Mouse (Mus musculus) CH12.LX (cell line): ENCODE results near the gene Dnaja3.

ENCODE experiments used
- CHD1 ChIP-seq: IDR thresholded peaks from 2 replicates; pipeline ENCODE4 v1.6.1; 2012; ENCODE audit warnings: low read depth, low read length, improper control_type of control experiment, inconsistent platforms
- CTCF ChIP-seq, 2 experiments: IDR thresholded peaks in 1 of 2; conservative IDR thresholded peaks in 1 of 2; 2 replicates each; pipeline ENCODE4 v1.5.1; 2011 to 2012; ENCODE audit warnings: low read depth in 2 of 2, low read length in 2 of 2, improper control_type of control experiment in 1 of 2, inconsistent platforms in 1 of 2, mild to moderate bottlenecking in 1 of 2, moderate library complexity in 1 of 2
- EP300 ChIP-seq: IDR thresholded peaks from 2 replicates; pipeline ENCODE4 v1.6.1; 2011; ENCODE audit warnings: low read length, improper control_type of control experiment
- HCFC1 ChIP-seq: IDR thresholded peaks from 2 replicates; pipeline ENCODE4 v1.6.1; 2012; ENCODE audit warnings: low read depth, mild to moderate bottlenecking, inconsistent platforms, low read length, improper control_type of control experiment
- POLR2A ChIP-seq: IDR thresholded peaks from 2 replicates; pipeline ENCODE4 v1.6.1; 2011; ENCODE audit warnings: low read depth, mild to moderate bottlenecking, improper control_type of control experiment, low read length
- RAD21 ChIP-seq: IDR thresholded peaks from 2 replicates; pipeline ENCODE4 v1.6.1; 2011; ENCODE audit warnings: low read depth, mild to moderate bottlenecking, low read length, improper control_type of control experiment, moderate library complexity
- SMC3 ChIP-seq: IDR thresholded peaks from 2 replicates; pipeline ENCODE4 v1.6.1; 2011; ENCODE audit warnings: low read depth, low read length, improper control_type of control experiment
- TBP ChIP-seq: conservative IDR thresholded peaks from 2 replicates; pipeline ENCODE4 v1.6.1; 2011; ENCODE audit warnings: low read depth, low read length, improper control_type of control experiment
- USF1 ChIP-seq: IDR thresholded peaks from 2 replicates; pipeline ENCODE4 v1.6.1; 2014; ENCODE audit warnings: low read depth, mild to moderate bottlenecking, inconsistent platforms, low read length, improper control_type of control experiment
- ZKSCAN1 ChIP-seq: IDR thresholded peaks from 2 replicates; pipeline ENCODE4 v1.6.1; 2012; ENCODE audit warnings: low read depth, inconsistent platforms, low read length, improper control_type of control experiment, borderline replicate concordance

DNA sequence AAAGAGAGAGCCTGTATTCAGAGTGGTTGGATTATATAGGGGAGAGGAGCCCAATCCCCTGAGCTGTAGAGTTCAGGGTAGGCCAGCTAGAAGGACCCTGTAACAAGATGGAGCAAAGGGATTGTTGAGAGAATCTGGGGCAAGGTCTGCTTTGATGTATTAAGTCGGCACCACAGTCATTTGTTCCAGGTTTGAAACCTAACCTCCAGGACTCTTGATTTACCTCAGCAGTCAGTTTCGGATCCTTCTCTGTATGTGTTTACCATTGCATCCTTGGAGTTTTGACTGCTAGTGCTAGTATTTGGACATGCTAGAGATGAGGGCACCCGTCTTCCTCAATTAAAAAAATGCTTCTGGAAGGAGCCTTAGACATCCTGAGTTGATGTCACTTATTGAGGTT is 112.4 kb downstream of the Dnaja3 start:
- TF ChIP-seq CTCF (conservative IDR thresholded peaks at IDR 0.05 in 1 of 2, IDR thresholded peaks at IDR 0.05 in 1 of 2; ENCODE audit: low read depth in 2 of 2, low read length in 2 of 2) (no peak), ZKSCAN1 (no peak), HCFC1 (no peak), POLR2A (no peak), TBP (no peak), EP300 (peak; percentile 88), RAD21 (no peak), SMC3 (no peak), CHD1 (no peak), USF1 (no peak)
